Mouse (Mus musculus) embryonic facial prominence, embryonic 14.5 days (tissue): ENCODE measurements around the gene Lhcgr. TPM values are rescaled to one million over a fixed set of nuclear protein-coding genes. Genes with fewer than 3 reads are reported as not detected.

Source experiments
- ATAC-seq: fragments of 200-750 bp; cut with Nextera tagmentation; 2 replicates; pipeline ENCODE4 v1.8.0; 2017; ENCODE audit warnings: low read depth, moderate number of reproducible peaks, moderate TSS enrichment
- DNase-seq: peaks from one replicate; pipeline ENCODE4 v3.0.0-alpha.2; 2015; ENCODE audit warnings: low spot score
- H3K27ac ChIP-seq: fragments of 300-500 bp; sonication (generic); replicated peaks from 2 replicates; pipeline ENCODE4 v1.5.1; 2014; ENCODE audit warnings: low read depth, mild to moderate bottlenecking, low read length, moderate library complexity
- H3K27me3 ChIP-seq: fragments of 300-500 bp; sonication (generic); replicated peaks from 2 replicates; pipeline ENCODE4 v1.6.1; 2014; ENCODE audit warnings: low read length; ENCODE audit not compliant: control insufficient read depth, insufficient read depth
- H3K36me3 ChIP-seq: fragments of 300-500 bp; sonication (generic); 2 replicates; pipeline ENCODE4 v1.6.1; 2014; ENCODE audit warnings: low read length, mixed read lengths; ENCODE audit not compliant: control insufficient read depth, insufficient read depth
- H3K4me1 ChIP-seq: fragments of 300-500 bp; sonication (generic); 2 replicates; pipeline ENCODE4 v1.6.1; 2014; ENCODE audit warnings: antibody characterized with exemption, low read length; ENCODE audit not compliant: control insufficient read depth, insufficient read depth
- H3K4me2 ChIP-seq: fragments of 300-500 bp; sonication (generic); 2 replicates; pipeline ENCODE4 v1.6.1; 2014; ENCODE audit warnings: low read depth, mild to moderate bottlenecking, low read length, moderate library complexity, mixed read lengths
- H3K4me3 ChIP-seq: fragments of 300-500 bp; sonication (generic); 2 replicates; pipeline ENCODE4 v1.5.1; 2014; ENCODE audit warnings: low read depth, mild to moderate bottlenecking, low read length
- H3K9ac ChIP-seq: fragments of 300-500 bp; sonication (generic); 2 replicates; pipeline ENCODE4 v1.6.1; 2014; ENCODE audit warnings: low read depth, mild to moderate bottlenecking, low read length, moderate library complexity, mixed read lengths
- H3K9me3 ChIP-seq: fragments of 300-500 bp; sonication (generic); 2 replicates; pipeline ENCODE4 v1.6.1; 2016; ENCODE audit warnings: low read length; ENCODE audit not compliant: control insufficient read depth
- WGBS: fragments of 180-500 bp; shearing (Covaris S2); extraction: QIAGEN DNeasy Blood & Tissue Kit; methylation state at CpG from one replicate; pipeline ENCODE4 v1.1.7; 2014; 5-methylcytosine and 5-hydroxymethylcytosine counted together
- polyA plus RNA-seq: library from polyadenylated mRNA; unstranded; fragments of >200 nt; fragmentation: Nextera tagmentation; extraction: Ambion mirVana; gene quantifications from 2 replicates; pipeline ENCODE4 v1.2.1, GENCODE M21; 2014

Lhcgr gene
- polyA plus RNA-seq, 1 experiment from 2014 or later: 0.49 TPM

GRCm38 (mm10) chr17:88696656-88697333, 95.0 kb downstream of the Lhcgr start:
- DNase-seq (peak; percentile 69), ATAC-seq (peak; percentile 62; the same call in 1 of the 2 replicates)

DNA sequence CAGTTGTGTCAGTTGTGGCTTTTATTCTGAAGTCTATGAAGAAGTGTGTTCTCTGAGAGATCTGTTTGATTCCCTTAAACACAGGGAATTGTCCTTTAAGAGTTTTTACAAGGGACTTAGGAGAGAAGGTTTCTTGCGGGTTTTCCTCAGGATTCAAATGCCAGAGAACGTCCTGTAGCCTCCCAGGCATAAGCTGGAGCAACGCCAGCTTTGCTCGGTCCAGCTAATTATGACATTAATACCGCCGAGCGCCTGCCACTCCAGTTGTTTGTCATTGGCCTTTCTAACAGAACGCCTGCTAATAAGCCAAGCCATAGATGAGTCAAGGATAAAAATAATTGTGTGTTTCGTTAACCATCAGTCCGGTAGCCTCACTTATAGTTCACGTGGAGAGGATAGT, 103.6 kb downstream of the Lhcgr start:
- 59% methylated on average over 11 of the region's 11 CpGs for WGBS
- ATAC-seq: no peak
- no peaks in the 10 kb centered on the region for H3K9me3 ChIP-seq

More at GRCm38 (mm10) chr17:88696656-88697333, 95.0 kb downstream of the Lhcgr start:
- Histone ChIP-seq H3K27me3 (no peaks in the 10 kb centered on the region), H3K4me2 (peak overlapping the region; percentile 32), H3K9me3 (no peaks in the 10 kb centered on the region), H3K4me1 (peaks cover 4% of the 10 kb centered on the region; the same call in 1 of the 2 replicates), H3K36me3 (no peaks in the 10 kb centered on the region), H3K9ac (no peak overlapping the region), H3K4me3 (no peak overlapping the region), H3K27ac (peak overlapping the region; percentile 61)
- 31% methylated on average over 9 of the region's 9 CpGs for WGBS

GRCm38 (mm10) chr17:88675310-88676309, 116.2 kb downstream of the Lhcgr start:
- Histone ChIP-seq H3K9me3 (no peaks in the 10 kb centered on the region), H3K4me3 (no peak overlapping the region), H3K4me2 (no peak overlapping the region), H3K4me1 (peaks cover 5% of the 10 kb centered on the region; the same call in 1 of the 2 replicates), H3K27ac (no peak overlapping the region), H3K27me3 (no peaks in the 10 kb centered on the region), H3K36me3 (no peaks in the 10 kb centered on the region), H3K9ac (no peak overlapping the region)
- ATAC-seq (no peak), DNase-seq (no peak)
- 90% methylated on average over 23 of the region's 23 CpGs for WGBS

More for the DNA sequence above, 103.6 kb downstream of the Lhcgr start:
- DNase-seq: no peak
- no peaks in the 10 kb centered on the region for H3K36me3 ChIP-seq
- H3K27ac ChIP-seq: no peak overlapping the region
- no peak overlapping the region for H3K4me3 ChIP-seq
- H3K4me1 ChIP-seq: no peaks in the 10 kb centered on the region
- H3K4me2 ChIP-seq: no peak overlapping the region
- no peaks in the 10 kb centered on the region for H3K27me3 ChIP-seq
- H3K9ac ChIP-seq: no peak overlapping the region

DNA sequence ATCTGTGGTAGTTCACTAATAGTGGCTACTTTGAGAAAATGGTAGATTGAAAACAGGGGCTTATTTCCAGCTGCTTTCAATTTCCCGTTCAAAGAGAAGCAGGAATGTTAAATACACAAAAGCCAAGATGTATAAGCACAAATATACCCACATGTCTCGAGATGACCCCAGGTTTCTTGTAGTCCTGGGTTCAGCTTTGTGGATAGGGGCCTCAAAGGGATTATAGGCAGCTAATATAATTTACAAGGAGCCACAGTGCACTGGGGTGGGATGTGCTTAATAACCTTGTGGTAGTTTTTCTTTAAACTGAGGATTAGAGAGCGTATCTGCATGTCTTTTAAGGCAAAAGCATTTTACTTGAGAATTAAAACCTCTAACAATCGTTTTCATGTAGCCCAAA, 121.0 kb downstream of the Lhcgr start:
- DNase-seq (no peak), ATAC-seq (no peak)
- peaks cover 4% of the 10 kb centered on the region; the same call in 1 of the 2 replicates for H3K27me3 ChIP-seq
- no peak overlapping the region for H3K27ac ChIP-seq
- H3K4me2 ChIP-seq: no peak overlapping the region
- H3K9ac ChIP-seq: no peak overlapping the region
- H3K36me3 ChIP-seq: no peaks in the 10 kb centered on the region
- no peaks in the 10 kb centered on the region for H3K9me3 ChIP-seq
- H3K4me3 ChIP-seq: no peak overlapping the region
- WGBS: 14% methylated on average over 4 of the region's 4 CpGs
- peaks cover 12% of the 10 kb centered on the region; the same call in 1 of the 2 replicates for H3K4me1 ChIP-seq

GRCm38 (mm10) chr17:88669921-88670320, 121.9 kb downstream of the Lhcgr start:
- H3K27me3 ChIP-seq: peaks cover 4% of the 10 kb centered on the region; the same call in 1 of the 2 replicates
- no peaks in the 10 kb centered on the region for H3K36me3 ChIP-seq
- H3K9me3 ChIP-seq: no peaks in the 10 kb centered on the region
- peak; percentile 9 for DNase-seq
- WGBS: 22% methylated on average over 2 of the region's 2 CpGs
- H3K27ac ChIP-seq: no peak overlapping the region
- no peak overlapping the region for H3K9ac ChIP-seq
- H3K4me2 ChIP-seq: no peak overlapping the region
- no peak for ATAC-seq
- no peak overlapping the region for H3K4me3 ChIP-seq
- peaks cover 12% of the 10 kb centered on the region; the same call in 1 of the 2 replicates for H3K4me1 ChIP-seq

- WGBS: 37% methylated on average over 21 of the region's 21 CpGs
- Histone ChIP-seq H3K9ac (no peak within 1 kb of the TSS), H3K4me3 (no peak within 1 kb of the TSS), H3K4me2 (peak within 1 kb of the TSS; percentile 46), H3K4me1 (peaks cover 12% of the 10 kb centered on the region; the same call in 1 of the 2 replicates), H3K27ac (no peak within 1 kb of the TSS), H3K27me3 (peaks cover 4% of the 10 kb centered on the region; the same call in 1 of the 2 replicates), H3K36me3 (no peaks in the 10 kb centered on the region), H3K9me3 (no peaks in the 10 kb centered on the region)
- peak; percentile 15; the same call in 1 of the 2 replicates for ATAC-seq
- DNase-seq: peak; percentile 13
Measured at GRCm38 (mm10) chr17:88668452-88668851, 123.3 kb downstream of the Lhcgr start, which contains the start of gene Gtf2a1l. TSS of gene Gtf2a1l (plus strand) at chr17:88668660.

Other genes with a start within 250 kb of the Lhcgr start
- 9.1 and 10.8 TPM in 2 replicates for gene Ston1, start 194.3 kb downstream of the Lhcgr start, polyA plus RNA-seq
- 0.47 TPM in 1 of 2 replicates, not detected in the other for gene Gtf2a1l, start 123.3 kb downstream of the Lhcgr start, polyA plus RNA-seq